Mouse (Mus musculus): ENCODE measurements around the gene Agbl3. TPM values are rescaled to one million over a fixed set of nuclear protein-coding genes. Genes with fewer than 3 reads are reported as not detected.

The Agbl3 gene
- polyA plus RNA-seq, 1 experiment = 2.9 TPM

- H3K4me3 ChIP-seq (ENCODE audit: low read depth, low read length) = no peak overlapping the region
- H3K4me1 ChIP-seq (ENCODE audit: control insufficient read depth, insufficient read depth, low read length) = no peaks in the 10 kb centered on the region
- H3K9ac ChIP-seq (ENCODE audit: low read depth, poor library complexity, severe bottlenecking) = no peak overlapping the region
- H3K9me3 ChIP-seq (replicated peaks; ENCODE audit: control insufficient read depth, insufficient read depth, low read length, poor library complexity, severe bottlenecking) = peaks cover 2% of the 10 kb centered on the region; the same call in 1 of the 2 replicates
- no peak overlapping the region for H3K27ac ChIP-seq (ENCODE audit: insufficient read depth, low read length)
- no peaks in the 10 kb centered on the region for H3K27me3 ChIP-seq (ENCODE audit: control insufficient read depth, insufficient read depth, low read length, poor library complexity, severe bottlenecking)
- TF ChIP-seq CTCF (IDR thresholded peaks at IDR 0.05; ENCODE audit: low read depth, low read length) = no peak
- TF ChIP-seq EP300 (IDR thresholded peaks at IDR 0.05; ENCODE audit: insufficient read depth, low read depth, low read length) = no peak
- no peak for TF ChIP-seq POLR2A (IDR thresholded peaks at IDR 0.05; ENCODE audit: insufficient read depth, low read length)
- H3K36me3 ChIP-seq (ENCODE audit: control insufficient read depth, insufficient read depth, low read length, poor library complexity, severe bottlenecking) = no peaks in the 10 kb centered on the region
Measured at GRCm38 (mm10) chr6:34758340-34758739, 21.9 kb upstream of the Agbl3 start.

GRCm38 (mm10) chr6:34760023-34760422 lies 20.2 kb upstream of the Agbl3 start:
- no peaks in the 10 kb centered on the region for H3K36me3 ChIP-seq (ENCODE audit: control insufficient read depth, insufficient read depth, low read length, poor library complexity, severe bottlenecking)
- no peak overlapping the region for H3K27ac ChIP-seq (ENCODE audit: insufficient read depth, low read length)
- TF ChIP-seq POLR2A (IDR thresholded peaks at IDR 0.05; ENCODE audit: insufficient read depth, low read length) = no peak
- H3K4me3 ChIP-seq (ENCODE audit: low read depth, low read length) = no peak overlapping the region
- H3K9ac ChIP-seq (ENCODE audit: low read depth, poor library complexity, severe bottlenecking) = no peak overlapping the region
- peaks cover 2% of the 10 kb centered on the region; the same call in 1 of the 2 replicates for H3K9me3 ChIP-seq (replicated peaks; ENCODE audit: control insufficient read depth, insufficient read depth, low read length, poor library complexity, severe bottlenecking)
- H3K4me1 ChIP-seq (ENCODE audit: control insufficient read depth, insufficient read depth, low read length) = no peaks in the 10 kb centered on the region
- no peaks in the 10 kb centered on the region for H3K27me3 ChIP-seq (ENCODE audit: control insufficient read depth, insufficient read depth, low read length, poor library complexity, severe bottlenecking)

- no peaks in the 10 kb centered on the region for H3K36me3 ChIP-seq (ENCODE audit: control insufficient read depth, insufficient read depth, low read length, poor library complexity, severe bottlenecking)
Measured at GRCm38 (mm10) chr6:34765721-34766120, 14.5 kb upstream of the Agbl3 start.

GRCm38 (mm10) chr6:34769984-34770383 lies 10.2 kb upstream of the Agbl3 start:
- no peak overlapping the region for H3K27ac ChIP-seq (ENCODE audit: insufficient read depth, low read length)
- no peaks in the 10 kb centered on the region for H3K36me3 ChIP-seq (ENCODE audit: control insufficient read depth, insufficient read depth, low read length, poor library complexity, severe bottlenecking)
- H3K27me3 ChIP-seq (ENCODE audit: control insufficient read depth, insufficient read depth, low read length, poor library complexity, severe bottlenecking) = no peaks in the 10 kb centered on the region
- no peak overlapping the region for H3K4me3 ChIP-seq (ENCODE audit: low read depth, low read length)
- no peak for TF ChIP-seq POLR2A (IDR thresholded peaks at IDR 0.05; ENCODE audit: insufficient read depth, low read length)
- no peak for TF ChIP-seq CTCF (IDR thresholded peaks at IDR 0.05; ENCODE audit: low read depth, low read length)
- TF ChIP-seq EP300 (IDR thresholded peaks at IDR 0.05; ENCODE audit: insufficient read depth, low read depth, low read length) = no peak
- H3K4me1 ChIP-seq (ENCODE audit: control insufficient read depth, insufficient read depth, low read length) = no peaks in the 10 kb centered on the region
- no peak overlapping the region for H3K9ac ChIP-seq (ENCODE audit: low read depth, poor library complexity, severe bottlenecking)
- no peaks in the 10 kb centered on the region for H3K9me3 ChIP-seq (replicated peaks; ENCODE audit: control insufficient read depth, insufficient read depth, low read length, poor library complexity, severe bottlenecking)

More at GRCm38 (mm10) chr6:34765721-34766120, 14.5 kb upstream of the Agbl3 start:
- TF ChIP-seq CTCF (IDR thresholded peaks at IDR 0.05; ENCODE audit: low read depth, low read length) (no peak), POLR2A (IDR thresholded peaks at IDR 0.05; ENCODE audit: insufficient read depth, low read length) (no peak), EP300 (IDR thresholded peaks at IDR 0.05; ENCODE audit: insufficient read depth, low read depth, low read length) (no peak)
- no peak overlapping the region for H3K27ac ChIP-seq (ENCODE audit: insufficient read depth, low read length)
- no peak overlapping the region for H3K4me3 ChIP-seq (ENCODE audit: low read depth, low read length)
- no peak overlapping the region for H3K9ac ChIP-seq (ENCODE audit: low read depth, poor library complexity, severe bottlenecking)
- H3K4me1 ChIP-seq (ENCODE audit: control insufficient read depth, insufficient read depth, low read length) = no peaks in the 10 kb centered on the region
- H3K27me3 ChIP-seq (ENCODE audit: control insufficient read depth, insufficient read depth, low read length, poor library complexity, severe bottlenecking) = no peaks in the 10 kb centered on the region
- H3K9me3 ChIP-seq (replicated peaks; ENCODE audit: control insufficient read depth, insufficient read depth, low read length, poor library complexity, severe bottlenecking) = no peaks in the 10 kb centered on the region

GRCm38 (mm10) chr6:34770491-34770890 lies 9.7 kb upstream of the Agbl3 start:
- TF ChIP-seq POLR2A (IDR thresholded peaks at IDR 0.05; ENCODE audit: insufficient read depth, low read length) = no peak
- no peak for TF ChIP-seq CTCF (IDR thresholded peaks at IDR 0.05; ENCODE audit: low read depth, low read length)
- TF ChIP-seq EP300 (IDR thresholded peaks at IDR 0.05; ENCODE audit: insufficient read depth, low read depth, low read length) = no peak
- Histone ChIP-seq H3K27me3 (ENCODE audit: control insufficient read depth, insufficient read depth, low read length, poor library complexity, severe bottlenecking) (no peaks in the 10 kb centered on the region), H3K9ac (ENCODE audit: low read depth, poor library complexity, severe bottlenecking) (no peak overlapping the region), H3K4me1 (ENCODE audit: control insufficient read depth, insufficient read depth, low read length) (no peaks in the 10 kb centered on the region), H3K4me3 (ENCODE audit: low read depth, low read length) (no peak overlapping the region), H3K27ac (ENCODE audit: insufficient read depth, low read length) (no peak overlapping the region), H3K36me3 (ENCODE audit: control insufficient read depth, insufficient read depth, low read length, poor library complexity, severe bottlenecking) (no peaks in the 10 kb centered on the region), H3K9me3 (replicated peaks; ENCODE audit: control insufficient read depth, insufficient read depth, low read length, poor library complexity, severe bottlenecking) (no peaks in the 10 kb centered on the region)

- no peaks in the 10 kb centered on the region for H3K4me1 ChIP-seq (ENCODE audit: control insufficient read depth, insufficient read depth, low read length)
- H3K4me3 ChIP-seq (ENCODE audit: low read depth, low read length) = no peak overlapping the region
- H3K36me3 ChIP-seq (ENCODE audit: control insufficient read depth, insufficient read depth, low read length, poor library complexity, severe bottlenecking) = no peaks in the 10 kb centered on the region
- H3K9ac ChIP-seq (ENCODE audit: low read depth, poor library complexity, severe bottlenecking) = no peak overlapping the region
- H3K27ac ChIP-seq (ENCODE audit: insufficient read depth, low read length) = no peak overlapping the region
- H3K9me3 ChIP-seq (replicated peaks; ENCODE audit: control insufficient read depth, insufficient read depth, low read length, poor library complexity, severe bottlenecking) = no peaks in the 10 kb centered on the region
- TF ChIP-seq EP300 (IDR thresholded peaks at IDR 0.05; ENCODE audit: insufficient read depth, low read depth, low read length) = no peak
- no peak for TF ChIP-seq POLR2A (IDR thresholded peaks at IDR 0.05; ENCODE audit: insufficient read depth, low read length)
- TF ChIP-seq CTCF (IDR thresholded peaks at IDR 0.05; ENCODE audit: low read depth, low read length) = no peak
- no peaks in the 10 kb centered on the region; the same call in 1 of the 2 replicates for H3K27me3 ChIP-seq (ENCODE audit: control insufficient read depth, insufficient read depth, low read length, poor library complexity, severe bottlenecking)
Measured at GRCm38 (mm10) chr6:34776396-34776795, 3.8 kb upstream of the Agbl3 start.

All from ES-Bruce4 (cell line).